Mouse (Mus musculus) heart, embryonic 10.5 days (tissue): ENCODE measurements at regions not wholly inside any gene's neighbourhood (a gene's known extent, or its start where the extent isn't known, plus 50 kb on each side); places are given as distances from the start of the nearest gene placed in this dataset.

Experiments
- DNase-seq: peaks from one replicate; pipeline ENCODE4 v3.0.0-alpha.2; 2017; ENCODE audit warnings: low spot score
- H3K27ac ChIP-seq: fragments of 300-500 bp; sonication (generic); 2 replicates; pipeline ENCODE4 v1.5.1; 2016; ENCODE audit warnings: mild to moderate bottlenecking
- H3K27me3 ChIP-seq: fragments of 300-500 bp; sonication (generic); 2 replicates; pipeline ENCODE4 v1.6.1; 2016; ENCODE audit warnings: mild to moderate bottlenecking; ENCODE audit not compliant: poor library complexity, insufficient read depth, severe bottlenecking
- H3K36me3 ChIP-seq: fragments of 300-500 bp; sonication (generic); 2 replicates; pipeline ENCODE4 v1.6.1; 2016; ENCODE audit warnings: mild to moderate bottlenecking, moderate library complexity
- H3K4me1 ChIP-seq: fragments of 300-500 bp; sonication (generic); 2 replicates; pipeline ENCODE4 v1.6.1; 2016; ENCODE audit warnings: mild to moderate bottlenecking
- H3K4me3 ChIP-seq: fragments of 300-500 bp; sonication (generic); 2 replicates; pipeline ENCODE4 v1.5.1; 2016; ENCODE audit warnings: mild to moderate bottlenecking, moderate library complexity
- H3K9me3 ChIP-seq: fragments of 300-500 bp; sonication (generic); 2 replicates; pipeline ENCODE4 v1.6.1; 2016; ENCODE audit warnings: mild to moderate bottlenecking, moderate library complexity
- WGBS: fragments of 180-500 bp; shearing (Covaris S2); methylation state at CpG from one replicate; pipeline ENCODE4 v1.1.7; 2016; 5-methylcytosine and 5-hydroxymethylcytosine counted together

- no peaks in the 10 kb centered on the region for H3K4me1 ChIP-seq
- H3K4me3 ChIP-seq, result no peak overlapping the region
- no peaks in the 10 kb centered on the region for H3K9me3 ChIP-seq
- no peaks in the 10 kb centered on the region for H3K36me3 ChIP-seq
- no peak overlapping the region for H3K27ac ChIP-seq
- DNase-seq, result no peak
- 44% methylated on average over 1 of the region's 1 CpGs for WGBS
- no peaks in the 10 kb centered on the region for H3K27me3 ChIP-seq
These were observed 62.1 kb upstream of the Arhgap24 start for GRCm38 (mm10) chr5:102419089-102419488.

- Histone ChIP-seq H3K27ac (no peak overlapping the region), H3K27me3 (no peaks in the 10 kb centered on the region), H3K36me3 (no peaks in the 10 kb centered on the region), H3K9me3 (no peaks in the 10 kb centered on the region), H3K4me1 (no peaks in the 10 kb centered on the region), H3K4me3 (no peak overlapping the region)
- WGBS, result 79% methylated on average over 16 of the region's 16 CpGs
- DNase-seq, result no peak
These were observed 56.5 kb upstream of the Arhgap24 start for GRCm38 (mm10) chr5:102424636-102425242.

- Histone ChIP-seq H3K9me3 (no peaks in the 10 kb centered on the region), H3K27me3 (no peaks in the 10 kb centered on the region), H3K4me3 (no peak overlapping the region), H3K36me3 (no peaks in the 10 kb centered on the region), H3K4me1 (no peaks in the 10 kb centered on the region), H3K27ac (no peak overlapping the region)
- 77% methylated on average over 3 of the region's 3 CpGs for WGBS
- no peak for DNase-seq
These were observed 52.9 kb upstream of the Arhgap24 start for GRCm38 (mm10) chr5:102428310-102428709.
